Mouse (Mus musculus): ENCODE measurements around the gene Camk1g. TPM values are rescaled to one million over a fixed set of nuclear protein-coding genes. Genes with fewer than 3 reads are reported as not detected.

Gene Camk1g
- polyA plus RNA-seq, 1 experiment from 2014 or later: 28.7 TPM

DNA sequence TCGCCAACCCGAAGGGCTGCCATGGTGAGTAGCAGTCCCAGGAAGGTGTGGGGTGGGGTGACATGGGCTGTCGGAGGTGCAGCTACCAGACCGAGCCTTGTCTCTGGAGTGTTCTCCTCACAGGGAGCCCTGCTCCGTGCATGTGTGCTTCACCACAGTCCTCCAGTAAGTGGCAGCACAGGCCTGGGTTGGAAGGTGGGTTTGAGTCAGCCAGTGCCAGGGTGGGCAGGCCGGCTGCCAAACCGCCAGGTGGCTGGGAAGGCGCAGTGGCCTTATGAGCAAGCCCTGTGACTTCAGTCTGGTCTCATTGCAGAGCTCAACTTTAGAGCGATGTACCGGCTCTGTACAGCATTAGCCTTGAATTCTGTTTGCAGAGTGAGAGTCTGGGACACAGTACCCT is 39.9 kb downstream of the Camk1g start:
- Histone ChIP-seq H3K4me3 (no peak overlapping the region), H3K4me1 (peaks cover 21% of the 10 kb centered on the region), H3K27ac (replicated peaks) (no peak overlapping the region), H3K9ac (replicated peaks) (no peak overlapping the region; the same call in 1 of the 2 replicates), H3K27me3 (peaks cover 6% of the 10 kb centered on the region), H3K9me3 (no peaks in the 10 kb centered on the region), H3K4me2 (replicated peaks) (no peak overlapping the region), H3K36me3 (no peaks in the 10 kb centered on the region)
- WGBS: 32% methylated on average over 10 of the region's 10 CpGs
- peak; percentile 86 for ATAC-seq (ENCODE audit: low FRiP score, low read depth)

- Histone ChIP-seq H3K4me1 (peaks cover 18% of the 10 kb centered on the region), H3K4me3 (no peak overlapping the region), H3K27me3 (peaks cover 6% of the 10 kb centered on the region), H3K36me3 (no peaks in the 10 kb centered on the region), H3K9me3 (no peaks in the 10 kb centered on the region), H3K9ac (replicated peaks) (no peak overlapping the region; the same call in 1 of the 2 replicates), H3K4me2 (replicated peaks) (no peak overlapping the region), H3K27ac (replicated peaks) (no peak overlapping the region)
- WGBS: 65% methylated on average over 9 of the region's 9 CpGs
- ATAC-seq (ENCODE audit: low FRiP score, low read depth): no peak
These were observed 40.5 kb downstream of the Camk1g start for GRCm38 (mm10) chr1:193329557-193329956.

DNA sequence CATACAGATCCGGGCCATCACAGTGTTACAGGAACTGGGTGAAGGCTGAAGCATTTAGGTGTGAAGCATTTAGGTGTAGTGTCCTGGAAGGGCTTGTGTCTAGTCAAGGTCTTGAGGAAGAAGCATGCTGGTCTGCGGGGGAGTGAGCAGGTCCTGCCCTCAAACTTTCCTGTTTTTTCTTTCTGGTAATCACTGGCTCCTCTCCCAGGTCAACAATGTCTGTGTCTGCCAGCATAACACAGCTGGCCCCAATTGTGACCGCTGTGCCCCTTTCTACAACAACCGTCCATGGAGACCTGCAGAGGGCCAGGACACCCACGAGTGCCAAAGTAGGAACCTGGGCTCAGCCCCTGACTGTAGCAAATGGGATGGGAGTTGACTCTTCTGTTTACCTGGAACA is 42.4 kb downstream of the Camk1g start:
- no peaks in the 10 kb centered on the region for H3K36me3 ChIP-seq
- H3K9ac ChIP-seq (replicated peaks): no peak overlapping the region; the same call in 1 of the 2 replicates
- peaks cover 14% of the 10 kb centered on the region for H3K4me1 ChIP-seq
- no peak overlapping the region for H3K27ac ChIP-seq (replicated peaks)
- no peak overlapping the region for H3K4me2 ChIP-seq (replicated peaks)
- peaks cover 6% of the 10 kb centered on the region for H3K27me3 ChIP-seq
- H3K9me3 ChIP-seq: no peaks in the 10 kb centered on the region
- H3K4me3 ChIP-seq: no peak overlapping the region
- 79% methylated on average over 5 of the region's 5 CpGs for WGBS
- ATAC-seq (ENCODE audit: low FRiP score, low read depth): no peak

DNA sequence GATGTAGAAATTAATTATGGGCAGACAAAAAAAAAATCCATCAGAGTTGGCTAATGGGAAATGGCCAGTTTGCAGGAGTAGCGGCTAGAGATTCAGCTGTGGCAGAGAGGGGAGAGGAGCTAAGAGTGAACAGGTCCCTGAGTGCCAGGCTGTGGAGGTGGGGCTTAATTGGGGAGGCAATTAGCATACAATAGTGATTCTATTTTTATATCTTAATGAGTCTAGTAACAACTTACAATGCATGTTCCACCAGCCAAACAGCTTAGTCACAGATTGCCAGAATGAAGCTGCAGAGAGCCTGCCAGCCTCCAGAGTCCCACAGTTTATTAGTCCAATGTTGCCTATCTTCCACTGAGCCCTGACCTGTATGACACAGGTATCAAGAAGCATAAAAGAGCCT is 42.9 kb downstream of the Camk1g start:
- Histone ChIP-seq H3K27ac (replicated peaks) (no peak overlapping the region), H3K4me1 (peaks cover 14% of the 10 kb centered on the region), H3K9me3 (no peaks in the 10 kb centered on the region), H3K4me3 (no peak overlapping the region), H3K9ac (replicated peaks) (no peak overlapping the region), H3K27me3 (peaks cover 6% of the 10 kb centered on the region), H3K4me2 (replicated peaks) (no peak overlapping the region), H3K36me3 (no peaks in the 10 kb centered on the region)
- ATAC-seq (ENCODE audit: low FRiP score, low read depth): no peak
- 80% methylated on average over 1 of the region's 1 CpGs for WGBS

DNA sequence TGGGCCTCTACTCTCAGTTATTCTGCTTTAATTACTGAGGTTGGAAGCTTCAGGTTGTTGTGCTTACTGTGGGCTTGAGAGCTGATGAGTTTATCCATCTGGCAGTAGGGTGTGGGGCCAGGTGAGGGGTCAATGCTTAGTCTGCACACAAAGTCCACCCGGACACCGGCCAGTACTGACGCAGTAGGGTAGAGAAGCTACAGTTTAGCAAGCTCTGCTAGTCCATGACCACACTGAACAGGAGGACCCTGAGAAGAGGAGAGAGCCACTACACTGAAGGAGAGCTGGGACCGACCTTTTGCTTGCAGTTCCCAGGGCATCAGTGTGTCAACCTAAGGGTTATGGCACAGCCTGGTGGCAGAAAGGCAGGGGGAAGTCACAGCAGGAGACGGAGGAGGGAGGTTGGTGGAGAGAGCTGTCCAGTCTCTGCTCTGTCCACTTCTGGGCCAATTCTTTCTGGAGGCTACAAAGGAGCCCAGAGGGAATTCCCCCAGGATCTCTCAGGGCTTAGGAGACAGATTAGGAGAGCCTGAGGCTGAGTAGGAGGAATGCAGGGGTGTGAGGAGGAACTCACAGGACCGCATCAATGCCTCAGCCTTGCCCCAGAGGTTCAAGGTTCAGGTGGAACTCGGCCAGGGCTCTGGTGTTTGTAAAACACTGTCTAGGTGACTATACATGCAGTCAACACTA is 43.5 kb downstream of the Camk1g start:
- no peak for ATAC-seq (ENCODE audit: low FRiP score, low read depth)
- no peak overlapping the region for H3K27ac ChIP-seq (replicated peaks)
- H3K9me3 ChIP-seq: no peaks in the 10 kb centered on the region
- no peak overlapping the region for H3K4me3 ChIP-seq
- H3K27me3 ChIP-seq: peaks cover 6% of the 10 kb centered on the region
- no peaks in the 10 kb centered on the region for H3K36me3 ChIP-seq
- no peak overlapping the region for H3K9ac ChIP-seq (replicated peaks)
- H3K4me2 ChIP-seq (replicated peaks): no peak overlapping the region
- 68% methylated on average over 7 of the region's 7 CpGs for WGBS
- peaks cover 14% of the 10 kb centered on the region for H3K4me1 ChIP-seq

GRCm38 (mm10) chr1:193325891-193326290 is 44.2 kb downstream of the Camk1g start:
- Histone ChIP-seq H3K27me3 (peaks cover 6% of the 10 kb centered on the region), H3K4me2 (replicated peaks) (no peak overlapping the region), H3K4me1 (peaks cover 14% of the 10 kb centered on the region), H3K27ac (replicated peaks) (no peak overlapping the region), H3K9ac (replicated peaks) (no peak overlapping the region), H3K9me3 (no peaks in the 10 kb centered on the region), H3K36me3 (no peaks in the 10 kb centered on the region), H3K4me3 (no peak overlapping the region)
- WGBS: 91% methylated on average over 6 of the region's 6 CpGs
- ATAC-seq (ENCODE audit: low FRiP score, low read depth): no peak

GRCm38 (mm10) chr1:193324224-193324623 is 45.9 kb downstream of the Camk1g start:
- H3K27me3 ChIP-seq: peaks cover 6% of the 10 kb centered on the region
- no peak overlapping the region for H3K9ac ChIP-seq (replicated peaks)
- H3K4me1 ChIP-seq: 0 out of 2 replicates have a peak, but pooled peaks cover 4% of the 10 kb centered on the region
- H3K4me2 ChIP-seq (replicated peaks): no peak overlapping the region
- 39% methylated on average over 2 of the region's 2 CpGs for WGBS
- no peak overlapping the region for H3K4me3 ChIP-seq
- no peaks in the 10 kb centered on the region for H3K9me3 ChIP-seq
- H3K27ac ChIP-seq (replicated peaks): no peak overlapping the region
- H3K36me3 ChIP-seq: no peaks in the 10 kb centered on the region
- ATAC-seq (ENCODE audit: low FRiP score, low read depth): no peak

DNA sequence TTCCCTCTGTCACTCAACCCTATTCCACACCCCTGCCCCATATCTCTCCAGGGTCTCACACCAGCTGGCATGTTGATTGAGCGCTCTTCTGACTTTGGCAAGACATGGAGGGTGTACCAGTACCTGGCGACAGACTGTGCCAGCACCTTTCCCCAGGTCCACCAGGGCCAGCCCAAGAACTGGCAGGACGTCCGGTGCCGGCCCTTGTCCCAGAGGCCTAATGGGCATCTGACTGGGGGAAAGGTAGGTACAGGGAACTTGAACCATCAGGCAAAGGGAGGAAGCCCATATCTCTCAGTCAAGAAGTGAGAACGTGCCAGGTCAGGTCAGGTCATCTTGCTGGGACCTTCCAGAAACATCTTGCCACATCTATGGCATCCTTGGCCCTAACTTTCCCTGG is 46.4 kb downstream of the Camk1g start:
- 93% methylated on average over 6 of the region's 6 CpGs for WGBS
- no peak for ATAC-seq (ENCODE audit: low FRiP score, low read depth)

DNA sequence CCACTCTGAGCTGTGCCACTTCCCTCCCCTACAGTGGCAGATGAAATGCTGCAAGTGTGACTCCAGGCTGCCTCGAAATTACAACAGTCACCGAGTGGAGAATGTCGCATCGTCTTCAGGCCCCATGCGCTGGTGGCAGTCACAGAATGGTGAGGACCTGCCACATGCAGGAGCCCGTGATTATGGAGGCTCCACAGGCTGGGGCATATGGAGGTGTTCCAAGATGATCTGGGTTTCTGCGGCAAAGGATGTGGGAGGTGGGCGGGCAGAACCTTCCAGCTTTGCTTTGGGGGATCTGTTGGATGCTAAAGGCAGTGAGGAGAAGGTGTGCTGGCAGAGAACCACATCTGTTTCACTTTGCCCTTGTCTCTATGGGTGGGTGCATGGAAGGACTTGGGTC is 49.7 kb downstream of the Camk1g start:
- Histone ChIP-seq H3K9ac (replicated peaks) (no peak overlapping the region), H3K27me3 (0 out of 2 replicates have a peak, but pooled peaks cover 4% of the 10 kb centered on the region), H3K4me2 (replicated peaks) (no peak overlapping the region), H3K36me3 (no peaks in the 10 kb centered on the region), H3K27ac (replicated peaks) (no peak overlapping the region), H3K4me3 (no peak overlapping the region), H3K4me1 (peaks cover 5% of the 10 kb centered on the region; the same call in 1 of the 2 replicates), H3K9me3 (no peaks in the 10 kb centered on the region)
- ATAC-seq (ENCODE audit: low FRiP score, low read depth): no peak
- WGBS: 88% methylated on average over 8 of the region's 8 CpGs

More for the DNA sequence above, 46.4 kb downstream of the Camk1g start:
- Histone ChIP-seq H3K36me3 (no peaks in the 10 kb centered on the region), H3K9ac (replicated peaks) (no peak overlapping the region), H3K4me2 (replicated peaks) (no peak overlapping the region), H3K27ac (replicated peaks) (no peak overlapping the region), H3K9me3 (no peaks in the 10 kb centered on the region), H3K4me3 (no peak overlapping the region), H3K27me3 (peaks cover 3% of the 10 kb centered on the region), H3K4me1 (0 out of 2 replicates have a peak, but pooled peaks cover 4% of the 10 kb centered on the region)

DNA sequence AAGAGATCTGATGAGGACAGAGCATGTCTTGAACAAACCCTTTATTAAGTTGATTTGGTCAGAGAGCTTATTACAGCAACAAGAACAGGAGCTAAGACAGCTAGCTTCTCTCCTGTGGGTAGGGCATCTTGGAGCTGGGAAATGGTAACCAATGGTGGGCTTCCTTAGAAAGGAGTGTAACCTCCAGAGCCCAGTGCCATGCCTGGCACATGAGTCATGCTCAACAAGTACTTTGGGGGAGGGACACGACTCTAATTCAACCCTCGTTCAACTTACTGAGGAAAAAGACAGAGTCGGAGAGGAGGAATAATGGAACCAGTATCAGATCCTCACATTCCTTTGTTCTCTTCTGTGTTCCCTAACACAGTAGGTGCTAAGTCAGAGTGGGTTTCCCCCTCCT is 50.4 kb downstream of the Camk1g start:
- Histone ChIP-seq H3K4me1 (peaks cover 5% of the 10 kb centered on the region; the same call in 1 of the 2 replicates), H3K9ac (replicated peaks) (no peak overlapping the region), H3K4me2 (replicated peaks) (no peak overlapping the region), H3K27ac (replicated peaks) (no peak overlapping the region), H3K9me3 (no peaks in the 10 kb centered on the region), H3K27me3 (0 out of 2 replicates have a peak, but pooled peaks cover 4% of the 10 kb centered on the region), H3K4me3 (no peak overlapping the region), H3K36me3 (no peaks in the 10 kb centered on the region)
- WGBS: 71% methylated on average over 3 of the region's 3 CpGs
- no peak for ATAC-seq (ENCODE audit: low FRiP score, low read depth)

GRCm38 (mm10) chr1:193317159-193317559 is 52.9 kb downstream of the Camk1g start:
- Histone ChIP-seq H3K36me3 (no peaks in the 10 kb centered on the region), H3K27me3 (0 out of 2 replicates have a peak, but pooled peaks cover 4% of the 10 kb centered on the region), H3K27ac (replicated peaks) (no peak overlapping the region), H3K4me2 (replicated peaks) (no peak overlapping the region), H3K9me3 (no peaks in the 10 kb centered on the region), H3K9ac (replicated peaks) (no peak overlapping the region), H3K4me1 (peaks cover 5% of the 10 kb centered on the region; the same call in 1 of the 2 replicates), H3K4me3 (no peak overlapping the region)
- 36% methylated on average over 6 of the region's 6 CpGs for WGBS
- peak; percentile 44; the same call in 1 of the 2 replicates for ATAC-seq (ENCODE audit: low FRiP score, low read depth)

GRCm38 (mm10) chr1:193316358-193316750 is 53.7 kb downstream of the Camk1g start:
- Histone ChIP-seq H3K36me3 (no peaks in the 10 kb centered on the region), H3K9ac (replicated peaks) (no peak overlapping the region), H3K4me3 (no peak overlapping the region), H3K4me2 (replicated peaks) (no peak overlapping the region), H3K27me3 (0 out of 2 replicates have a peak, but pooled peaks cover 4% of the 10 kb centered on the region), H3K4me1 (peaks cover 5% of the 10 kb centered on the region; the same call in 1 of the 2 replicates), H3K27ac (replicated peaks) (no peak overlapping the region), H3K9me3 (no peaks in the 10 kb centered on the region)
- no peak for ATAC-seq (ENCODE audit: low FRiP score, low read depth)
- WGBS: 88% methylated on average over 9 of the region's 9 CpGs
